Mouse (Mus musculus) liver, embryonic 16.5 days (tissue): ENCODE data around the gene Lamb2. TPM values are rescaled to one million over a fixed set of nuclear protein-coding genes. Genes with fewer than 3 reads are reported as not detected.

Experiments used
- ATAC-seq: fragments of 200-750 bp; cut with Nextera tagmentation; 2 replicates; pipeline ENCODE4 v1.8.0; 2017; ENCODE audit warnings: low read depth, mild to moderate bottlenecking, moderate number of reproducible peaks, moderate library complexity
- H3K27ac ChIP-seq: fragments of 300-500 bp; sonication (generic); 2 replicates; pipeline ENCODE4 v1.5.1; 2014; ENCODE audit warnings: mild to moderate bottlenecking, low read length
- H3K27me3 ChIP-seq: fragments of 300-500 bp; sonication (generic); 2 replicates; pipeline ENCODE4 v1.6.1; 2014; ENCODE audit warnings: low read depth, low read length, mixed read lengths; ENCODE audit not compliant: control insufficient read depth, insufficient read depth
- H3K36me3 ChIP-seq: fragments of 300-500 bp; sonication (generic); 2 replicates; pipeline ENCODE4 v1.6.1; 2014; ENCODE audit warnings: mild to moderate bottlenecking; ENCODE audit not compliant: control insufficient read depth, insufficient read depth
- H3K4me1 ChIP-seq: fragments of 300-500 bp; sonication (generic); 2 replicates; pipeline ENCODE4 v1.6.1; 2014; ENCODE audit warnings: low read depth, low read length, mixed read lengths; ENCODE audit not compliant: control insufficient read depth
- H3K4me2 ChIP-seq: fragments of 300-500 bp; sonication (generic); 2 replicates; pipeline ENCODE4 v1.6.1; 2014; ENCODE audit warnings: low read depth, low read length, mixed read lengths
- H3K4me3 ChIP-seq: fragments of 300-500 bp; sonication (generic); 2 replicates; pipeline ENCODE4 v1.5.1; 2014; ENCODE audit warnings: low read depth, mild to moderate bottlenecking, low read length
- H3K9ac ChIP-seq: fragments of 300-500 bp; sonication (generic); 2 replicates; pipeline ENCODE4 v1.6.1; 2014; ENCODE audit warnings: low read depth, low read length
- H3K9me3 ChIP-seq: fragments of 300-500 bp; sonication (generic); replicated peaks from 2 replicates; pipeline ENCODE4 v1.6.1; 2016; ENCODE audit warnings: low read length; ENCODE audit not compliant: control insufficient read depth
- WGBS: fragments of 180-500 bp; shearing (Covaris S2); extraction: QIAGEN DNeasy Blood & Tissue Kit; methylation state at CpG from one replicate; pipeline ENCODE4 v1.1.7; 2014; ENCODE audit not compliant: insufficient replicate concordance; 5-methylcytosine and 5-hydroxymethylcytosine counted together
- polyA plus RNA-seq: library from polyadenylated mRNA; unstranded; fragments of >200 nt; fragmentation: Nextera tagmentation; extraction: Ambion mirVana; gene quantifications from 2 replicates; pipeline ENCODE4 v1.2.1, GENCODE M21; 2015

Lamb2 gene
- 9.7 and 10.7 TPM in 2 replicates for polyA plus RNA-seq

GRCm38 (mm10) chr9:108479721-108480351 is at the start of gene Lamb2:
Lamb2 (plus strand) TSS chr9:108479736.
- Histone ChIP-seq H3K9me3 (no peaks in the 10 kb centered on the region), H3K4me2 (peak within 1 kb of the TSS; percentile 56), H3K27ac (no peak within 1 kb of the TSS), H3K4me3 (peak within 1 kb of the TSS; percentile 56), H3K27me3 (peaks cover 7% of the 10 kb centered on the region), H3K36me3 (no peaks in the 10 kb centered on the region), H3K9ac (peak within 1 kb of the TSS; percentile 16; the same call in 1 of the 2 replicates), H3K4me1 (peaks cover 7% of the 10 kb centered on the region)
- ATAC-seq, result 0 out of 2 replicates have a peak, but pooled peaks have one; percentile 22
- 28% methylated on average over 10 of the region's 10 CpGs for WGBS

GRCm38 (mm10) chr9:108431431-108432067 is 48.0 kb upstream of the Lamb2 start:
- H3K36me3 ChIP-seq, result no peaks in the 10 kb centered on the region
- 0 out of 2 replicates have a peak overlapping the region, but pooled peaks have one; percentile 7 for H3K9ac ChIP-seq
- peaks cover 3% of the 10 kb centered on the region for H3K4me1 ChIP-seq
- no peaks in the 10 kb centered on the region for H3K27me3 ChIP-seq
- peak; percentile 56 for ATAC-seq
- no peaks in the 10 kb centered on the region for H3K9me3 ChIP-seq
- peak overlapping the region; percentile 46 for H3K4me2 ChIP-seq
- H3K27ac ChIP-seq, result no peak overlapping the region
- 51% methylated on average over 32 of the region's 32 CpGs for WGBS
- H3K4me3 ChIP-seq, result peak overlapping the region; percentile 12; the same call in 1 of the 2 replicates

- Histone ChIP-seq H3K4me3 (no peak within 1 kb of the TSS), H3K4me1 (peaks cover 3% of the 10 kb centered on the region), H3K4me2 (no peak within 1 kb of the TSS), H3K9ac (no peak within 1 kb of the TSS), H3K27me3 (no peaks in the 10 kb centered on the region), H3K36me3 (no peaks in the 10 kb centered on the region), H3K27ac (no peak within 1 kb of the TSS), H3K9me3 (no peaks in the 10 kb centered on the region)
- 67% methylated on average over 3 of the region's 3 CpGs for WGBS
- no peak for ATAC-seq
These were observed 43.4 kb upstream of the Lamb2 start, which contains the start of gene BC048562 for GRCm38 (mm10) chr9:108436182-108436581. BC048562 (plus strand) TSS chr9:108436482.

- no peak for ATAC-seq
- Histone ChIP-seq H3K36me3 (no peaks in the 10 kb centered on the region), H3K9ac (no peak overlapping the region), H3K4me2 (no peak overlapping the region), H3K27me3 (no peaks in the 10 kb centered on the region), H3K9me3 (no peaks in the 10 kb centered on the region), H3K27ac (no peak overlapping the region), H3K4me1 (no peaks in the 10 kb centered on the region), H3K4me3 (no peak overlapping the region)
- WGBS, result 70% methylated on average over 6 of the region's 6 CpGs
These were observed 40.4 kb upstream of the Lamb2 start for GRCm38 (mm10) chr9:108439176-108439575.

- H3K27ac ChIP-seq, result no peak overlapping the region
- no peak overlapping the region for H3K4me2 ChIP-seq
- no peaks in the 10 kb centered on the region for H3K4me1 ChIP-seq
- no peak overlapping the region for H3K4me3 ChIP-seq
- no peaks in the 10 kb centered on the region for H3K9me3 ChIP-seq
- 54% methylated on average over 5 of the region's 5 CpGs for WGBS
- no peaks in the 10 kb centered on the region for H3K27me3 ChIP-seq
- H3K9ac ChIP-seq, result no peak overlapping the region
- no peak for ATAC-seq
- no peaks in the 10 kb centered on the region for H3K36me3 ChIP-seq
These were observed 39.1 kb upstream of the Lamb2 start for GRCm38 (mm10) chr9:108440485-108440884.

- H3K4me2 ChIP-seq, result no peak overlapping the region
- H3K4me3 ChIP-seq, result no peak overlapping the region
- no peak for ATAC-seq
- H3K27ac ChIP-seq, result no peak overlapping the region
- no peaks in the 10 kb centered on the region for H3K36me3 ChIP-seq
- H3K9me3 ChIP-seq, result no peaks in the 10 kb centered on the region
- 81% methylated on average over 11 of the region's 11 CpGs for WGBS
- H3K27me3 ChIP-seq, result no peaks in the 10 kb centered on the region
- H3K9ac ChIP-seq, result no peak overlapping the region
- no peaks in the 10 kb centered on the region for H3K4me1 ChIP-seq
These were observed 38.2 kb upstream of the Lamb2 start for GRCm38 (mm10) chr9:108441236-108441919.

- Histone ChIP-seq H3K4me3 (no peak overlapping the region), H3K4me1 (peaks cover 6% of the 10 kb centered on the region), H3K9me3 (no peaks in the 10 kb centered on the region), H3K27me3 (no peaks in the 10 kb centered on the region), H3K4me2 (no peak overlapping the region), H3K27ac (no peak overlapping the region), H3K36me3 (no peaks in the 10 kb centered on the region), H3K9ac (no peak overlapping the region)
- no peak for ATAC-seq
- 28% methylated on average over 9 of the region's 9 CpGs for WGBS
These were observed 34.4 kb upstream of the Lamb2 start for GRCm38 (mm10) chr9:108445125-108445524.

GRCm38 (mm10) chr9:108449860-108450259 is 29.7 kb upstream of the Lamb2 start:
- H3K4me1 ChIP-seq, result peaks cover 34% of the 10 kb centered on the region
- H3K9ac ChIP-seq, result no peak overlapping the region
- H3K9me3 ChIP-seq, result no peaks in the 10 kb centered on the region
- ATAC-seq, result no peak
- no peaks in the 10 kb centered on the region for H3K36me3 ChIP-seq
- H3K4me3 ChIP-seq, result no peak overlapping the region
- no peak overlapping the region for H3K27ac ChIP-seq
- H3K4me2 ChIP-seq, result 0 out of 2 replicates have a peak overlapping the region, but pooled peaks have one; percentile 98
- 78% methylated on average over 4 of the region's 4 CpGs for whole genome bisulfite sequencing
- no peaks in the 10 kb centered on the region for H3K27me3 ChIP-seq
